Mouse (Mus musculus) brain, embryonic 14.5 days (tissue): ENCODE results near the gene Drc3.

Source experiments
- CTCF ChIP-seq: fragments of 200-500 bp; IDR thresholded peaks from 2 replicates; pipeline ENCODE4 v1.5.1; 2012; ENCODE audit warnings: inconsistent platforms, mild to moderate bottlenecking, moderate library complexity, borderline replicate concordance; ENCODE audit not compliant: insufficient read depth, insufficient read length; ENCODE audit errors: extremely low read depth
- POLR2A ChIP-seq: fragments of 200-500 bp; IDR thresholded peaks from 2 replicates; pipeline ENCODE4 v1.6.1; 2012; ENCODE audit warnings: mild to moderate bottlenecking, inconsistent platforms, borderline replicate concordance; ENCODE audit not compliant: poor library complexity, insufficient read depth, insufficient read length, severe bottlenecking; ENCODE audit errors: extremely low read depth

GRCm38 (mm10) chr11:60309875-60310274 is 43.3 kb upstream of the Drc3 start:
- TF ChIP-seq CTCF = no peak
- no peak for TF ChIP-seq POLR2A
